Mouse (Mus musculus): ENCODE data around the gene Aoc2.

GRCm38 (mm10) chr11:101349216-101349615 lies 24.4 kb downstream of the Aoc2 start:
- TF ChIP-seq CTCF (IDR thresholded peaks at IDR 0.05; ENCODE audit: low read depth) = no peak
- TF ChIP-seq EP300 (optimal IDR thresholded peaks at IDR 0.05) = no peak
